Mouse (Mus musculus): Measurements from ENCODE around the gene Trim25.

The Trim25 gene

DNA sequence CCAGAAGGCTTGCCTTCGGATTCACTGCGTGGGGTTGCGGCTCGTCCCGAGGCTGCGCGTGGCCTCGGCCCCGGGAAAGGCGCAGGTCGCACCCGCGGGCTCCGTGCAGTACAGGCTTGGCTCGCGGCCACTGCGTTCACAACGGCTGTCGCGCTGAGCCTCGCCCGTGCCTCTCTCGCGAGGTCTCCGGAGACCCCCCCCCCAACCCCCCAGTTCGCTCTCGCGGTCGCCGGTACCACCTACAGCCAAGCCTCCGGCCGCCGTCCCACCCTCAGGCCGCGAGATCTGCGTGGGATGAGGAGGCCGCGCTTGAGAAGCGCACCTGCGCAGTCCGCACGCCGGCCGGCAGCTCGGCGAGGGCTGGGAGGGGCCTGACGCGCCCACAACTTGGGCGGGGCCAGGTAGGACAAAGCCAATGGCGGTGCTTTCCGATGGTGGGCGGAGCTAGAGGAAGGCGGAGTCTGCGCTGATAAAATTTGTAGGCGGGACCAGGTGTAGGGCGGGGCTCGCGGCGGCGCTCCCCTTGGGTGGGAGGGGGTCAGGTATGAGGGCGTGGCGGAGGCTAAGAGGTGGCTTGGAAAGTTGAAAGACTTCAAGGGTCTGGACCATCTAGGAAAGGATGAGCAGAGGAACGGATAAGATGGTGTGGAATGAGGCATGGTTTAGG, 61.4 kb downstream of the Trim25 start:
- DNase-seq (ENCODE audit: extremely low read depth, low read depth, low spot score): no peak

DNA sequence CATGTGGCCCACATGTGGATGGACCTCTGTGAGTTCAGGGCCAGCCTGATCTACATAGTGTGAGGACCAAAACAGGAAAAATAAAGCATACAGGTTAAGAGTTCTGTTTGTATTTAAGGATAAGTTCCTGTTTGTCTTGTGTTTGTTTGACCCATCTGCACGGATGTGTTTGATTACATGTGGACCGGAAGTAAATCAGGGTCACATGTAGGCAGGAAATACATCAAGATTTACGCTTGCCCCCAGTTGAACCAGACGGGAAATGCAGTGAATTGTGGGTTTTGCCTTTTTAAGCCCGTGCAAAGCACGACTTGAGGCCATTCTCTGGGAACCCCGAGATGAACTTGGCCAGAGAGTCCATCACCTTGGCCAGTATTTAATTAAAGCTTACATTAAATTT, 62.2 kb downstream of the Trim25 start:
- no peak for DNase-seq (ENCODE audit: extremely low read depth, low read depth, low spot score)

DNA sequence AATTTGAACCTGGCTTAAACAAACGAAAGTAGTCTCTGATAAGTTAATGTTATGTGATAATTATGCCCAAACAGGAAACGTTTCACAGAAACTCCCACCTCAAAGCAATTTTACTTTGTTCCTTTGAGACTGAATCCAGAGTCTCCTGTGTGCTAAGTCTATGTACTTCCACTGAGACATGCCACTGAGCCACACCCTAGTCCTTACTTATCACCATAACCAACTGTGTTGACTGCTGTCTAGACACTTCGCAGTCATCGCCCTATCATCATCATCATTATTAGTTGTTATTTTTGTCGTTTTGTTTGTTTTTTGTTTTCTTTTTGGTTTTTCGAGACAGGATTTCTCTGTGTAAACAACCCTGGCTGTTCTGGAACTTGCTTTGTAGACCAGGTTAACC, 65.1 kb downstream of the Trim25 start:
- DNase-seq (ENCODE audit: extremely low read depth, low read depth, low spot score): no peak

GRCm38 (mm10) chr11:89065297-89065696, 66.1 kb downstream of the Trim25 start:
- DNase-seq (ENCODE audit: extremely low read depth, low read depth, low spot score): no peak

DNA sequence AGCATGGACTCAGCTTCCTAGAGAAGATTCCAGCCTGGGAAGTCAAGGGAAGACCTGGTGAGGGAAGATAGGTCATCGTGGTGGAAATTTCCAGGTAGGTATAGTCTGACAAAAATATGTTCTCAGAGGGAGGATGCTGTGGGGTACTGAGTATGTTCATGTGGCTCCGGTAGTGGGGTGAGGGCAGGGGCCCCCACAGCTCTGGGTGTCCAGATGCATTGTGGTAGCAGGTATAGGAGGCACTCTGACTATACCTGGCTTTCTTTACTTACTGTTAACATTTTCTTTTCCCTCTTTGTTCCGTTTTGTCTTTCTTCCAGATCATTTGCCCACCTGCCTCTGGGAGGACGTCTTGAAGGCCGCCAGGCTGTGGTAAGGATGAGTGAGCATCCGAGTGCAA, 67.0 kb downstream of the Trim25 start:
- no peak for DNase-seq (ENCODE audit: extremely low read depth, low read depth, low spot score)

DNA sequence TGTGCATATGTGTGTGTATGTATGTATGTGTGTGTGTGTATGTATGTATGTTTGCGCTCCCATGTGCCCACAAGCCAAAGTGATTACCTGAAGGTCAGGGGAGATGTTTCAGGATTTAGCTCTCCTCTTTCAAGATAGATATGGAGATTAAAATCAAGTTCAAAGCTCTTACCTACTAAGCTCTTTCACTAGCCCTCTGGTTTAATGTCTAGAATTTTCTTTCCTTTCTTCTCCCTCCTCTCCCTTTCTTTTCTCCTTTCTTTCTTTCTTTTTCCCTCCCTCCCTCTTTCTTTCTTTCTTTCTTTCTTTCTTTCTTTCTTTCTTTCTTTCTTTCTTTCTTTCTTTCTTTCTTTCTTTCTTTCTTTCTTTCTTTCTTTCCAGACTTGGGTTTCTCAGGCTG, 67.6 kb downstream of the Trim25 start, which contains the start of gene Dgke:
Gene Dgke (minus strand): TSS at position 101 of the 400 bp plus-strand sequence.
- DNase-seq (ENCODE audit: extremely low read depth, low read depth, low spot score): no peak

GRCm38 (mm10) chr11:89067301-89067822, 68.2 kb downstream of the Trim25 start:
- DNase-seq (ENCODE audit: extremely low read depth, low read depth, low spot score): no peak

GRCm38 (mm10) chr11:89067871-89068490, 68.8 kb downstream of the Trim25 start:
- DNase-seq (ENCODE audit: extremely low read depth, low read depth, low spot score): no peak

DNA sequence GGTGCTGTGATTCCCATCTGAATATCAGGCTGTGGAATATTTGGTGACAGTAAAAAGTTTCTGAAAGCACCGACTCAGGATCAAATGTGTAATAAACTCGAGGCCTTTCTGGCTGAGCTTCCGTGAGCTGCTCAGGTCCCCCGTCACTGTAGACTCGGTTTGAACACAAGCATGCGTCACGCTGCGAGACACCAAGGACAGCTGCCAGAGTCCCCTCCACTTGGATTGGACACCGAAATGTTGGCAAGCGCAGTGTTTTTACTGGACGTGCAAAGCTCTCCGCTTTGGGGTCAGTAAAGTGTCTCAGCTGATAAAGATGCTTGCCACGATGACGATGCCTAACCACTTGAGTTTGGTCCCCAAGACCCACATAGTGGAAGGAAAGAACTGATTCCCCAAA, 69.5 kb downstream of the Trim25 start:
- DNase-seq (ENCODE audit: extremely low read depth, low read depth, low spot score): no peak

DNA sequence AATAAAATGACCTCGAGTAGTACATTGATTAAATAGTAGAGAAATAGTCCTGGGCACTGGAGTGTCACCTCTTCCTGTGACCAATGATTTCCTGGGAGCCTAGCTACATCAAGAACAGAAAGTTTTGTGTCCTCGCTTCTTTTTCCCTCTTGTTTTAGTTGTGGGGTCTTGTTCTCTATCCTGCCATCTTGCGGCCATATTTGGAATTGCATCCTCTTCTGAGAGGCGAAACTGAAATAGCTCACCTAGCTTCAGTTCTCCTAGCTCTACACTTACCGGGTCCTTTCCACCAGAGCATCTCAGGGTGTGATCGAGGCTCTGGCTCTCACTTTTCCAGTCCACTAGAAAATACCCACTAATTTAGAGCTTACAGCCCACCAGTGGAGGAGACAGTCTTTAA, 70.1 kb downstream of the Trim25 start:
- DNase-seq (ENCODE audit: extremely low read depth, low read depth, low spot score): no peak
